Mouse (Mus musculus): ENCODE data around the gene Slc36a2. TPM values are rescaled to one million over a fixed set of nuclear protein-coding genes. Genes with fewer than 3 reads are reported as not detected.
"Not testable (repeated sequence)": the region's sequence is repeated elsewhere in the genome, so short reads cannot be mapped to it uniquely, and the experiment has no call there.

Gene Slc36a2
- polyA plus RNA-seq, 1 experiment from 2014 or later, result 0.10 TPM

GRCm38 (mm10) chr11:55120279-55120678, 64.6 kb downstream of the Slc36a2 start:
- no peak overlapping the region for H3K4me3 ChIP-seq (ENCODE audit: low read depth, low read length)
- no peak overlapping the region for H3K4me2 ChIP-seq (replicated peaks; ENCODE audit: low read depth)
- ATAC-seq (ENCODE audit: low FRiP score, low TSS enrichment) (no peak), DNase-seq (ENCODE audit: low spot score) (no peak)
- TF ChIP-seq CTCF (IDR thresholded peaks at IDR 0.05; ENCODE audit: low read depth), result no peak
- TF ChIP-seq EP300 (optimal IDR thresholded peaks at IDR 0.05), result no peak
- no peak overlapping the region for H3K9ac ChIP-seq (ENCODE audit: low read length)
- H3K27me3 ChIP-seq (ENCODE audit: control insufficient read depth, insufficient read depth, low read length), result no peaks in the 10 kb centered on the region
- no peaks in the 10 kb centered on the region for H3K36me3 ChIP-seq (ENCODE audit: control insufficient read depth, insufficient read depth, low read length)
- H3K27ac ChIP-seq (replicated peaks), result no peak overlapping the region
- H3K9me3 ChIP-seq (ENCODE audit: control insufficient read depth, low read length), result no peaks in the 10 kb centered on the region
- no peaks in the 10 kb centered on the region for H3K4me1 ChIP-seq (replicated peaks; ENCODE audit: control insufficient read depth, insufficient read depth)

GRCm38 (mm10) chr11:55117031-55117430, 67.8 kb downstream of the Slc36a2 start:
- Histone ChIP-seq H3K9ac (ENCODE audit: low read length) (no peak overlapping the region), H3K4me1 (replicated peaks; ENCODE audit: control insufficient read depth, insufficient read depth) (no peaks in the 10 kb centered on the region), H3K9me3 (ENCODE audit: control insufficient read depth, low read length) (no peaks in the 10 kb centered on the region), H3K36me3 (ENCODE audit: control insufficient read depth, insufficient read depth, low read length) (no peaks in the 10 kb centered on the region), H3K27ac (replicated peaks) (no peak overlapping the region), H3K27me3 (ENCODE audit: control insufficient read depth, insufficient read depth, low read length) (no peaks in the 10 kb centered on the region), H3K4me3 (ENCODE audit: low read depth, low read length) (no peak overlapping the region), H3K4me2 (replicated peaks; ENCODE audit: low read depth) (no peak overlapping the region)
- WGBS, result 89% methylated on average over 2 of the region's 2 CpGs
- DNase-seq (ENCODE audit: low spot score) (no peak), ATAC-seq (ENCODE audit: low FRiP score, low TSS enrichment) (no peak)
- TF ChIP-seq EP300 (optimal IDR thresholded peaks at IDR 0.05), result no peak
- TF ChIP-seq CTCF (IDR thresholded peaks at IDR 0.05; ENCODE audit: low read depth), result no peak

GRCm38 (mm10) chr11:55116004-55116403, 68.9 kb downstream of the Slc36a2 start:
- DNase-seq (ENCODE audit: low spot score), result no peak
- no peak overlapping the region for H3K4me2 ChIP-seq (replicated peaks; ENCODE audit: low read depth)
- H3K9me3 ChIP-seq (ENCODE audit: control insufficient read depth, low read length), result no peaks in the 10 kb centered on the region
- H3K27me3 ChIP-seq (ENCODE audit: control insufficient read depth, insufficient read depth, low read length), result no peaks in the 10 kb centered on the region
- no peak overlapping the region for H3K27ac ChIP-seq (replicated peaks)
- 0 out of 2 replicates have a peak, but pooled peaks have one; percentile 42 for ATAC-seq (ENCODE audit: low FRiP score, low TSS enrichment)
- no peak overlapping the region for H3K9ac ChIP-seq (ENCODE audit: low read length)
- 82% methylated on average over 3 of the region's 3 CpGs for WGBS
- no peak for TF ChIP-seq CTCF (IDR thresholded peaks at IDR 0.05; ENCODE audit: low read depth)
- no peak for TF ChIP-seq EP300 (optimal IDR thresholded peaks at IDR 0.05)
- H3K36me3 ChIP-seq (ENCODE audit: control insufficient read depth, insufficient read depth, low read length), result no peaks in the 10 kb centered on the region
- H3K4me3 ChIP-seq (ENCODE audit: low read depth, low read length), result no peak overlapping the region
- no peaks in the 10 kb centered on the region for H3K4me1 ChIP-seq (replicated peaks; ENCODE audit: control insufficient read depth, insufficient read depth)

GRCm38 (mm10) chr11:55114291-55114690, 70.6 kb downstream of the Slc36a2 start:
- WGBS, result 77% methylated on average over 2 of the region's 2 CpGs
- H3K4me1 ChIP-seq (replicated peaks; ENCODE audit: control insufficient read depth, insufficient read depth), result no peaks in the 10 kb centered on the region
- H3K27me3 ChIP-seq (ENCODE audit: control insufficient read depth, insufficient read depth, low read length), result no peaks in the 10 kb centered on the region
- no peak for ATAC-seq (ENCODE audit: low FRiP score, low TSS enrichment)
- DNase-seq (ENCODE audit: low spot score), result no peak
- H3K27ac ChIP-seq (replicated peaks), result no peak overlapping the region
- no peak overlapping the region for H3K4me2 ChIP-seq (replicated peaks; ENCODE audit: low read depth)
- H3K4me3 ChIP-seq (ENCODE audit: low read depth, low read length), result no peak overlapping the region
- no peaks in the 10 kb centered on the region for H3K36me3 ChIP-seq (ENCODE audit: control insufficient read depth, insufficient read depth, low read length)
- no peaks in the 10 kb centered on the region for H3K9me3 ChIP-seq (ENCODE audit: control insufficient read depth, low read length)
- no peak for TF ChIP-seq EP300 (optimal IDR thresholded peaks at IDR 0.05)
- TF ChIP-seq CTCF (IDR thresholded peaks at IDR 0.05; ENCODE audit: low read depth), result no peak
- no peak overlapping the region for H3K9ac ChIP-seq (ENCODE audit: low read length)

- not testable (repeated sequence) for H3K4me1 ChIP-seq (replicated peaks; ENCODE audit: control insufficient read depth, insufficient read depth); H3K4me3 ChIP-seq (ENCODE audit: low read depth, low read length); H3K27ac ChIP-seq (replicated peaks); H3K27me3 ChIP-seq (ENCODE audit: control insufficient read depth, insufficient read depth, low read length); ATAC-seq (ENCODE audit: low FRiP score, low TSS enrichment); H3K9ac ChIP-seq (ENCODE audit: low read length); DNase-seq (ENCODE audit: low spot score); H3K9me3 ChIP-seq (ENCODE audit: control insufficient read depth, low read length); H3K4me2 ChIP-seq (replicated peaks; ENCODE audit: low read depth); H3K36me3 ChIP-seq (ENCODE audit: control insufficient read depth, insufficient read depth, low read length)
- WGBS, result 26% methylated on average over 4 of the region's 4 CpGs
Observed at GRCm38 (mm10) chr11:55113861-55114250, 71.0 kb downstream of the Slc36a2 start.

GRCm38 (mm10) chr11:55113209-55113860, 71.5 kb downstream of the Slc36a2 start:
- TF ChIP-seq EP300 (optimal IDR thresholded peaks at IDR 0.05) (no peak), CTCF (IDR thresholded peaks at IDR 0.05; ENCODE audit: low read depth) (no peak)
- H3K9ac ChIP-seq (ENCODE audit: low read length), result no peak overlapping the region
- DNase-seq (ENCODE audit: low spot score) (no peak), ATAC-seq (ENCODE audit: low FRiP score, low TSS enrichment) (no peak)
- no peaks in the 10 kb centered on the region for H3K9me3 ChIP-seq (ENCODE audit: control insufficient read depth, low read length)
- H3K27me3 ChIP-seq (ENCODE audit: control insufficient read depth, insufficient read depth, low read length), result no peaks in the 10 kb centered on the region
- no peak overlapping the region for H3K27ac ChIP-seq (replicated peaks)
- no peaks in the 10 kb centered on the region for H3K4me1 ChIP-seq (replicated peaks; ENCODE audit: control insufficient read depth, insufficient read depth)
- H3K4me2 ChIP-seq (replicated peaks; ENCODE audit: low read depth), result no peak overlapping the region
- no peaks in the 10 kb centered on the region for H3K36me3 ChIP-seq (ENCODE audit: control insufficient read depth, insufficient read depth, low read length)
- no peak overlapping the region for H3K4me3 ChIP-seq (ENCODE audit: low read depth, low read length)
- 50% methylated on average over 7 of the region's 7 CpGs for WGBS

All from stomach, postnatal 0 days (tissue).